Mouse (Mus musculus) intestine, embryonic 14.5 days (tissue): Measurements from ENCODE around the gene Ddx41. TPM values are rescaled to one million over a fixed set of nuclear protein-coding genes. Genes with fewer than 3 reads are reported as not detected.
"Not testable (repeated sequence)": the region's sequence is repeated elsewhere in the genome, so short reads cannot be mapped to it uniquely, and the experiment has no call there.

Source experiments
- ATAC-seq: fragments of 200-750 bp; cut with Nextera tagmentation; replicated peaks from 2 replicates; pipeline ENCODE4 v1.8.0; 2017; ENCODE audit warnings: low read depth, moderate number of reproducible peaks, moderate TSS enrichment, moderate library complexity; ENCODE audit not compliant: low FRiP score, low TSS enrichment
- DNase-seq: peaks from one replicate; pipeline ENCODE4 v3.0.0-alpha.2; 2018; ENCODE audit warnings: low spot score
- H3K27ac ChIP-seq: fragments of 300-500 bp; sonication (generic); 2 replicates; pipeline ENCODE4 v1.5.1; 2014; ENCODE audit warnings: low read depth, mild to moderate bottlenecking, control low read depth
- H3K27me3 ChIP-seq: fragments of 300-500 bp; sonication (generic); replicated peaks from 2 replicates; pipeline ENCODE4 v1.6.1; 2014; ENCODE audit warnings: low read length, control low read depth; ENCODE audit not compliant: control insufficient read depth, insufficient read depth
- H3K36me3 ChIP-seq: fragments of 300-500 bp; sonication (generic); 2 replicates; pipeline ENCODE4 v1.6.1; 2014; ENCODE audit warnings: low read length, control low read depth; ENCODE audit not compliant: control insufficient read depth, insufficient read depth
- H3K4me1 ChIP-seq: fragments of 300-500 bp; sonication (generic); replicated peaks from 2 replicates; pipeline ENCODE4 v1.6.1; 2014; ENCODE audit warnings: low read length, control low read depth, mixed read lengths; ENCODE audit not compliant: control insufficient read depth, insufficient read depth
- H3K4me2 ChIP-seq: fragments of 300-500 bp; sonication (generic); 2 replicates; pipeline ENCODE4 v1.6.1; 2014; ENCODE audit warnings: low read length
- H3K4me3 ChIP-seq: fragments of 300-500 bp; sonication (generic); 2 replicates; pipeline ENCODE4 v1.5.1; 2014; ENCODE audit warnings: low read depth, low read length, control low read depth, mixed read lengths
- H3K9ac ChIP-seq: fragments of 300-500 bp; sonication (generic); 2 replicates; pipeline ENCODE4 v1.6.1; 2014; ENCODE audit warnings: mild to moderate bottlenecking, low read length
- H3K9me3 ChIP-seq: fragments of 300-500 bp; sonication (generic); 2 replicates; pipeline ENCODE4 v1.6.1; 2016; ENCODE audit warnings: low read length, control low read depth; ENCODE audit not compliant: control insufficient read depth
- WGBS: fragments of 180-500 bp; shearing (Covaris S2); extraction: QIAGEN DNeasy Blood & Tissue Kit; methylation state at CpG from one replicate; pipeline ENCODE4 v1.1.7; 2014; 5-methylcytosine and 5-hydroxymethylcytosine counted together
- polyA plus RNA-seq: library from polyadenylated mRNA; unstranded; fragments of >200 nt; fragmentation: Nextera tagmentation; extraction: Ambion mirVana; gene quantifications from 2 replicates; pipeline ENCODE4 v1.2.1, GENCODE M21; 2014

Gene Ddx41
- 63.9 and 73.1 TPM in 2 replicates for polyA plus RNA-seq

GRCm38 (mm10) chr13:55536194-55537175 lies at the start of gene Ddx41:
Gene Ddx41 (minus strand): TSS chr13:55536658.
- Histone ChIP-seq H3K4me3 (peak within 1 kb of the TSS; percentile 83), H3K9ac (peak within 1 kb of the TSS; percentile 69), H3K4me2 (peak within 1 kb of the TSS; percentile 70), H3K27me3 (no peaks in the 10 kb centered on the region), H3K36me3 (peaks cover 71% of the 10 kb centered on the region), H3K9me3 (no peaks in the 10 kb centered on the region), H3K4me1 (0 out of 2 replicates have a peak, but pooled peaks cover 4% of the 10 kb centered on the region), H3K27ac (no peak within 1 kb of the TSS; the same call in 1 of the 2 replicates)
- peak; percentile 98 for ATAC-seq
- peak; percentile 99 for DNase-seq
- WGBS, result under 1% methylated on average over 70 of the region's 70 CpGs

- ATAC-seq, result no peak
- Histone ChIP-seq H3K9me3 (no peaks in the 10 kb centered on the region), H3K4me2 (no peak overlapping the region), H3K27me3 (no peaks in the 10 kb centered on the region), H3K9ac (no peak overlapping the region), H3K27ac (no peak overlapping the region), H3K36me3 (no peaks in the 10 kb centered on the region), H3K4me3 (no peak overlapping the region), H3K4me1 (no peaks in the 10 kb centered on the region)
- DNase-seq, result no peak
- 77% methylated on average over 4 of the region's 4 CpGs for WGBS
Measured at GRCm38 (mm10) chr13:55578086-55578485, 41.6 kb upstream of the Ddx41 start.

- H3K4me1 ChIP-seq, H3K36me3 ChIP-seq, H3K9me3 ChIP-seq, H3K27ac ChIP-seq, H3K4me2 ChIP-seq, DNase-seq, H3K4me3 ChIP-seq, H3K9ac ChIP-seq, ATAC-seq, H3K27me3 ChIP-seq: not testable (repeated sequence)
- WGBS, result 74% methylated on average over 7 of the region's 7 CpGs
Measured at GRCm38 (mm10) chr13:55576872-55577271, 40.4 kb upstream of the Ddx41 start.

- WGBS, result 64% methylated on average over 5 of the region's 5 CpGs
- H3K27me3 ChIP-seq, result no peaks in the 10 kb centered on the region
- H3K9me3 ChIP-seq, result no peaks in the 10 kb centered on the region
- H3K27ac ChIP-seq, result no peak overlapping the region
- ATAC-seq (no peak), DNase-seq (no peak)
- no peak overlapping the region for H3K9ac ChIP-seq
- H3K4me3 ChIP-seq, result no peak overlapping the region
- no peak overlapping the region for H3K4me2 ChIP-seq
- H3K36me3 ChIP-seq, result no peaks in the 10 kb centered on the region
- H3K4me1 ChIP-seq, result 0 out of 2 replicates have a peak, but pooled peaks cover 6% of the 10 kb centered on the region
Measured at GRCm38 (mm10) chr13:55575932-55576331, 39.5 kb upstream of the Ddx41 start.

- WGBS, result 74% methylated on average over 5 of the region's 5 CpGs
- Histone ChIP-seq H3K4me2 (no peak overlapping the region), H3K4me1 (peaks cover 12% of the 10 kb centered on the region), H3K27me3 (no peaks in the 10 kb centered on the region), H3K36me3 (no peaks in the 10 kb centered on the region), H3K9ac (no peak overlapping the region), H3K27ac (no peak overlapping the region), H3K4me3 (no peak overlapping the region), H3K9me3 (no peaks in the 10 kb centered on the region)
- DNase-seq (no peak), ATAC-seq (no peak)
Measured at GRCm38 (mm10) chr13:55574321-55574720, 37.9 kb upstream of the Ddx41 start.

- no peaks in the 10 kb centered on the region for H3K9me3 ChIP-seq
- H3K4me3 ChIP-seq, result no peak within 1 kb of the TSS
- no peak for DNase-seq
- peaks cover 2% of the 10 kb centered on the region; the same call in 1 of the 2 replicates for H3K36me3 ChIP-seq
- no peaks in the 10 kb centered on the region for H3K27me3 ChIP-seq
- WGBS, result 96% methylated on average over 2 of the region's 2 CpGs
- no peak for ATAC-seq
- H3K27ac ChIP-seq, result no peak within 1 kb of the TSS
- H3K4me2 ChIP-seq, result no peak within 1 kb of the TSS
- peaks cover 17% of the 10 kb centered on the region for H3K4me1 ChIP-seq
- no peak within 1 kb of the TSS for H3K9ac ChIP-seq
Measured at GRCm38 (mm10) chr13:55573432-55573831, 37.0 kb upstream of the Ddx41 start, which contains the start of gene Tmed9. Gene Tmed9 (plus strand): TSS chr13:55573732.

GRCm38 (mm10) chr13:55571977-55572376 lies 35.5 kb upstream of the Ddx41 start:
- Histone ChIP-seq H3K27ac (no peak overlapping the region), H3K4me2 (peak overlapping the region; percentile 80), H3K9ac (no peak overlapping the region), H3K36me3 (peaks cover 9% of the 10 kb centered on the region), H3K4me1 (peaks cover 17% of the 10 kb centered on the region), H3K9me3 (no peaks in the 10 kb centered on the region), H3K4me3 (no peak overlapping the region), H3K27me3 (no peaks in the 10 kb centered on the region)
- no peak for ATAC-seq
- WGBS, result 81% methylated on average over 2 of the region's 2 CpGs
- DNase-seq, result no peak

GRCm38 (mm10) chr13:55571027-55571751 lies 34.7 kb upstream of the Ddx41 start, which contains the start of gene Fam193b:
Gene Fam193b (minus strand): TSS chr13:55571120.
- H3K27ac ChIP-seq, result peak within 1 kb of the TSS; percentile 78
- H3K4me2 ChIP-seq, result peak within 1 kb of the TSS; percentile 96
- WGBS, result 3% methylated on average over 47 of the region's 47 CpGs
- H3K36me3 ChIP-seq, result peaks cover 16% of the 10 kb centered on the region
- no peaks in the 10 kb centered on the region for H3K27me3 ChIP-seq
- peaks cover 17% of the 10 kb centered on the region for H3K4me1 ChIP-seq
- peak within 1 kb of the TSS; percentile 77 for H3K9ac ChIP-seq
- DNase-seq (peak; percentile 96), ATAC-seq (peak; percentile 92)
- H3K4me3 ChIP-seq, result peak within 1 kb of the TSS; percentile 65
- no peaks in the 10 kb centered on the region for H3K9me3 ChIP-seq
